Mouse (Mus musculus): ENCODE measurements at regions not wholly inside any gene's neighbourhood (a gene's known extent, or its start where the extent isn't known, plus 50 kb on each side); places are given as distances from the start of the nearest gene placed in this dataset.

DNA sequence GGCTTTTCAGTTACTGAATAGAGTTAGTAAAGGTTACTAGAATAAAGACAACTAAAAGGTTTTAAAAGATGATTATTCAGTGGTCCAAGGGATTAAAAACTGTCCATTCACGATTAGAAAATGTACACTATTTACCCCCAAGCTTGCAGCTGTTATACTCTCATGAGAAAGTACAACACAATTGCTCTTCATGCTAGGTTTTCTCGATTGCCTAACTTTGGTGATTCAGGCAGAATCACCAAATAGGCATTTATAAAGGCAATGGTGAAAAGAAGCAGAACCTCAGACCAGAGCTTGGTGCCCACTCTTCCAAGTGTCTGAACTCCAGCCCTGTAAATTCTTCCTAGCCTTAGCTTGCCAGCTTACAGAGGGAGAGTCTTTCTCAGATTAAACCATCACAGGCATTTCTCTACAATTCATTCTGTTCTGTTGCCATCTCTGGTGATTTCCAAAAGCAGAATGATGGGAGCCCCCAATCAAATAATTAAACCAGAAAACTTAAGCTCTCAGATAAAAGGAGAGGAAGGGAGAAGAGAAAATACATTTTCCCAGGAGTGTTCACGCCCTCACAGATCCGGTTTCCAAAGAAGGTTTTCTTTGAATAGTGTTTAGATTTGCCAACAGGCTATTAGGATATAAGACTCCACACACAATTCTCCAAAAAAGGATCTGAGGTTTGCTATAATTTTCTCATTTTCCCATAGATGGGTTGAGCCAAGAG, 657.0 kb downstream of the Slc22a22 start:
- no peak for DNase-seq

DNA sequence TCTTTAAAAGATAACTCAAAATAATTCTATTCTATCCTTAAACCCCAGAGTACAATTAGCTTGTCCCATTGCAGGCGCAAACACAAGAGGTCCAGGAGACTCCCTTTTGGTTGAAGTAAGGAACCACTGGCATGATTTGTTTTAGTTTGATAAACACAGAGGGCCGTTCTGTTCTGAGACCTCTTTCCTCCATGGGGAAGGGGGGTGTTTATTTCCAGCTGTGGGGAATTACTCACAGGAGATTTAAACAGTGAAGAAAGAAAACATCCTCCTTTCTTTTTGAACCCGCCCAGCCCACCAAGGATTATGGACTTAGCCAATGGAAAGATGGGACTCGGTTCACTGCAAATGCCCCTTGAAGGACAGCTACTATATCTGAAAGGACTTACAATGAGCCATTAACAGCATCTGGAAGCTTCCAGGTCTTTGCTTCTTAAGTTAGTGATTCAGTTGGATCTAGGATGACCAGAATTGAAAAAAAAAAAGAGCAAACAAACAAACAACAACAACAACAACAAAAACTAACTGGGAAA, 659.2 kb downstream of the Slc22a22 start:
- no peak for DNase-seq

DNA sequence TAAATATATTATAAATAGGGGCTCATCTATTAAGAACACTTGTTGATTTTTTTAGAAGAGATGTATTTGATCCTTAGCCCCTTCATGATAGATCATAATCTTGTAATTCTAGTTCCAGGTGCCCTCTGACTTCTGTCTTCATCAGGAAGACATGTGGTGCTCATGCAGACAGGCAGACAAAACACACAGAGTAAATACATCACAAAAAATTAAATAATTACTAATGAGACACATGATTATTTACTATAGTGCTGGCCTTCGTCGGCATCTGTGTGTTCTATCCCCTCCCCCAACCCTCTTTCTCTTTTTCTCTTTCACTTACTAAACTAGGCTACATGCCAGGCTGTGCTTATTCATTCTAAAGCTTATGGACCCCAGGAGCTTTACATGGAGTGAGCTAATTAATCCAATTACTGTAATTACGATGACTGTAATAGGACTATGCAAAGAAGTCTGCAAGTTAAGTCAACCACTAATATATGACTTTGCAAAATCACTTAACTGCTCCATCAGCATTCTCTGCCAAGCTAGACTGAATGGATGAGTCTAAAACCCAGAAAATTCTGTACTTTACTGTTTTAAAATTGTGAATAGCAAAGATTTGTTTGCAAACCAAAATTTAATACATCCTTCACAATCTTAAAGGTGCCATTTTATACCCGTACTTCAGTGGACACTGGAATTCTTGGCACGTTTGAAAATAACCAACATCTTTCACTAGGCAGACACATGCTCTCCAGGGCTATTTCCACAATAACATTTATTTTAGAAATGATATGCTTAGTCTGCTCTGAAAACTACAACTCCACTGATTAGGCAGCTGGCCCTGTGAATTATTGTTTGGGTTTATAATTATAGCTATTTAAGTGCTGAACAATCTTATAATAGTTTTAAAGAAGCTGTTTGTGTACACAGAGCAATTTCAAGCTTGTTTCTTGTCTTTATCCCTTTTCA, 659.9 kb downstream of the Slc22a22 start:
- no peak for DNase-seq

DNA sequence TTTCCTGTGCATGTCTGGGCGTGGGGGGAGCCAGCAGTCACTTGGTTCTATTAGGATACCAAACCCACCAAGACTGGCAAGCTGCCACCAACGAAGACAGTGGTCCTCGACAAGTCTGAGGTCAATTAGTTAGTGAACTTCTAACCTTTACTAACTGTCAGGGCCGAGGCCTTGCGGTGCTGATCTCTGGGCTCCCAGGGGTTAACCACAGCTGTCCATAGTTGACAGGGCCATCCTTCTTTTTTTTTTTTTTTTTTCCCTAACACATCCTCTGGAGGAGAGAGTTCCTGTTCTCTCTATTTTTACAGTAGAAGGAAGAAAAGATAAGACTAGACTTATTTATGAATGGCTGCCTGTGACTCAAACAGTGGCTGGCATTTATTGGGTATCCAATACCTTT, 663.5 kb downstream of the Slc22a22 start:
- no peak for DNase-seq

DNA sequence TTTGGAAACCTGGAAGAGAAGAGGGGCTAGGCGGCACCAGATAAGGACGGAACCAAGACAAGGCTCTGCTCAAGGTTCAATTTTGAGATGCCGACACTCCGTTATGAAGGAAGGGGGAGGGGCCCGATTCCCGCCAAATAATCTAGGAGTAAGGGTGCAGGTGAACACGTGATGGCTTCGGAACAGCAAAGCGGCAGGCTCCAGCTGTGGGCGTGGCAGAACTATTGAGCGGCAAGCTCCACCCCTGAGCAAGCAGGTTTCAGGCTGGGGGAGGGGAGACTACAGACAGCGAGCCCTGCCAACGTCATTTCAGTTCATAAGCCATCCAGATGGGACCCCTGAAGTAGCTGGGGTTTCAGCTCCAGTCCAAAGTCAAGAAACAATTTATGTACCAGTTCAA, 667.3 kb downstream of the Slc22a22 start:
- peak in 1 of 2 experiments; percentile 38 for DNase-seq

DNA sequence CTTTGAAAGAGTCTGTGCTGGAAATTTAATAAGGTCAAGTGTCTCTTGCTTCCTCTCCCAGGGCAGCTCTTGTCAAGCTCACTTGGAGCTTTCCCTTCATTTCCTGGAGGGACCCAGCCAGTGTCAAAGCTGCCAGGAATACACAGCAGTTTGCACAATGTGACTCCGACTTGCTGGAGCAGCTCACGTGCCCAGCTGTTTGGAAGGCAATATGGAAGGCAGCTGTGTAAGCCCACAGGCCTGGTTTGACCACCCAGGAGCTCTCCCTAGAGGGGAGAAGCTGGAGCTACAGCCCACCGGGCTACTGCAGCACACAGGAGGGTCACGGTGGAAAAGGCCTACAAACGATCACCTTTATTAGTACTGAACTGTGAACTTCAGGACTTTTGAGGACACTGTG, 669.8 kb downstream of the Slc22a22 start:
- DNase-seq: no peak

DNA sequence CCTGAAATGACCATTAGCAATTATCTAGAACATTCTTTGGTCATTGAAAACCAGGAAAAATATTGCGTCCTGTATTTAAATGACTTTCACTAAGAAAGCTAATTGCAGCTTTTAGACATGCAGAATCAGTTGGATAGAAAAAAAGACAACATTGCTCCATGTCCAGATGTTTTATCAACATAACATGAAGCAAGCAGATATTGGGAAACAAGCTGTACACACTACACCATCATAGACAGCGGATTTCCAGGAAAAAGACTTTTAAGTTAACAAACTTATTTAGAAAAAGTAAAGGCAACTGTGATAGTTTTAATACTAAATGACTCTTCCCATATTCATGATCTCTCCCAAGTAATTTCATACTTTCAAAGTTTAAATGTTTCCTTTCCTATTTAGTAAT, 675.5 kb downstream of the Slc22a22 start:
- DNase-seq: no peak

DNA sequence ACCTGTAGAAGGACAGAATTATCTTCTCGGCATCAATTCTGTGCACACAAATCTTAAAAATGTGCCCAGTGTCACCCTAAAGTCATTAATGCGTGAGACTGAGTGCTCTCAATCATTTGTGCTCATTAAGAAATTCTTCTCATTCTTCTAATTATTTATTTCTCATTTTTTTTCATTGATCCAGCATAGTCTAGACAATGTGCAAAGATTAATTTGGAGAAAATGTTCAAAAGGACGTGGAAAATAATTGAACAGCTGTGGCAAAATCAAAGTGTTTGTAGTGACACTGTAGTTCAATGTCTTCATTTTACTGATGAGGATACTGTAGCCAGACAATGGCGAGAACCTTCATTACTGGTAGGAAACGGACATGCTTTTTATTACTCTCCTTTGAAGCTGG, 702.0 kb downstream of the Slc22a22 start:
- no peak for DNase-seq

DNA sequence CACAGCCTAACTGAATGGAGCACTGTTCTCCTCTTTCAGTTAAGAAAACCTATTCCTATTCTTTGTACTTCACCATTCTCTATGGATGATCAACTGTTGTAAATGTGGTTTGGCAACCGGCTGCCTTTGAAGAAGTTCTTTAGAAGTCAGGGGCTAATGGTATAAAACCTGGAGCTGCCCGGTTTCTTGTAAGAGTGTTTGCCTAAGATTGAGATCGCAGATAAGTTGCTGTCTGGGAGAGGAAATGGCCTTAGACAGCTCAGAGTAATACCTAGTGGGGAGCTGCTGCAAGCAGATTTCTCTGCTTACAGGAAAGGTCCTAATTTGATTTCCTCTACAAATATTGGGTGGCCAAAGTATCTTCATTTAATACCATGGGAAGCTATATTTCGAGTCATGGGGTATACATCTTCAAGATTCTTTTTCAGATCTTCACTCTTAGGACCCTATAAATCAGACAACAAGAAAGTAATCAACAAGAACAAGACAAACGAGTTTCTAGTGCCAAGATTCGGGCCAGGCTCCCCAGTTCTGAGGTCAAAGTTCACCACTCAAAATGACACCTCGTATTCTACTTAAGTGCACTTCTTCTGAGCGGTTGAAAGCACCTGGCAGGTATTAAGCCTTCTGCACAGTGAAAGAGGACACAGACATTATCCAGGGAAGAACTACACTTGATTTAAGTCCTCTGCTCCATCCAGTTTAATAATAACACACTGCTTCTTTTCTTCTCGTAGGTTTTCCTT, 702.6 kb downstream of the Slc22a22 start:
- no peak for DNase-seq

DNA sequence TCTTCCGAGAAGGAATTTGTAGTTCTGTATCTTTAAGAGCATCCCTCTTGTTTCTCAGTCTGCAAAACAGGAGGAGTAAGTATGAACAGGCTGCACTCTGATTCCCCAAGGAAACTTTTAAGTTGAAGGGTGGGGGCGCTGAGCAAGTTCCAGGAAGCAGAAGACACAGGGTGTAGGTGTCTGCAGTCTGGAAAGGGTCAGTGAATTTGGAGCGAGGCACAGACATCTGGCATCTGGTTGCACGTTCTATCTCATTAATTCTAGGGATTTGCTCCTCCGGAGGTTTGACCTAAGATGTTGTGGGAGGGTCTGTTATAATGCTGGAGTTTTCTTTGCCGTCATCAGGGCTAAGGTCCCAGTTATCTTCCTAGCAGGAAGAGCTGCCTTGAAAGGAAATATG, 711.1 kb downstream of the Slc22a22 start:
- DNase-seq: no peak

DNA sequence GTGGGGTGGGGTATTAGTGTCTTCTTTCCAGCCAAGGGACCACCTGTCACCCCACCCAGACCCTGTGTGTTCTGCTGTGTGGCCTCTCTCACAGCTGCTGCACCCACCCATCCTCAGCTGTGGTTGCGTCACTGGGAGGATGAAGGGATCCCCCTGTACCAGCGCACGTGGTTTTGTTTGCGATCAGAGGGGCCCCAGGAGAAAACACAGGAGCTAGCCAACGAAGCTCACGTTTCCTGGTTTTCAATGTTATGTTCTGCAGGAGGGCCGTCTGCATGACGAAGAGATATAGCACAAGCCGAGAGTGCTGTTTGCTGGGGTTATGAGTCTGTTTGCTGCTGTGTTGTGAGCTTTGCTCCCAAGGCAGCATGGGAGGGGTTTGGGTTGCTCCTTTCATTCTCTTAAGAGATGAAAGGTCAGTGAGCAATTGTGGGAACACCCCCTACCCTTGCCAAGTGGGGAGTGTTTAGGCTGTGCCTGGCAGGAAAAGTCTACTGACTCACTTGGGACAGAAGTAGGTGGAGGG, 712.4 kb downstream of the Slc22a22 start:
- peak; percentile 52 to 74 for DNase-seq

DNA sequence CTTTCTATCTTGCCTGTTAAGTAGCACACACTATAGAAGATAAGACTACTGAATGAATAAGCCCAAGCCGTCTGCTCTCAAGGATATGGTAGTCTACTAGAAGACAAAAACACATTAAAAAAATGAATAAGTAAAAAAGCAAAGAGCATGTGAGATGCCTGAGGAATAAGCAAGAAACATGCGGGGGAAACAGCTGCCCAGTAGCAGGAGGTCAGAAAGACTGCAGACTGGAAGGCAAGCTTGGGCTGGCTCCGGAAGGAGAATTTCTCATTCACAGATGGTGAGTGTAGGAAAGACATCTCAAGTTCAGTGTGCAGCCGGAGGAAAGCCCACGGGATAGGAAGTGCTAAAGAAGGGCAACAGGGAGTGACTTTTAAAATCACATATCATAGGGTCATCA, 713.4 kb downstream of the Slc22a22 start:
- DNase-seq: no peak

DNA sequence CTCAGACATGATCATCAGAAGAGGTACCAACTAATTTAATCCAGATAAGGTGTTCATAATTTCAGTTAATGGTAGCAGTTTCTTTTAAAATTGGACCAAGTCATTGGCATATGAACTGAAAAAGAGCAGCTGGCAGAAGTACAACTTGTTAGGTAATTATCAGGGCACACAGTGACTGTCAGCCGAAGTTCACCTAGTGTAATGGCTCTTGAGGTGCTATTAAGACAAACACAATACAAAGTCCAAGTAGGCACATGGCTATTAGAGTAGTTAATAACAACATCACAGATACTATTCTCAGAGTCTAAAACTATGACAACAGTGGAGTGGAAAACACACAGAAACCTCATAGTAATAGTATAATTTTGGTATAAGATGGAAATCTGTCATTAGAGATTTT, 730.7 kb downstream of the Slc22a22 start:
- no peak for DNase-seq

DNA sequence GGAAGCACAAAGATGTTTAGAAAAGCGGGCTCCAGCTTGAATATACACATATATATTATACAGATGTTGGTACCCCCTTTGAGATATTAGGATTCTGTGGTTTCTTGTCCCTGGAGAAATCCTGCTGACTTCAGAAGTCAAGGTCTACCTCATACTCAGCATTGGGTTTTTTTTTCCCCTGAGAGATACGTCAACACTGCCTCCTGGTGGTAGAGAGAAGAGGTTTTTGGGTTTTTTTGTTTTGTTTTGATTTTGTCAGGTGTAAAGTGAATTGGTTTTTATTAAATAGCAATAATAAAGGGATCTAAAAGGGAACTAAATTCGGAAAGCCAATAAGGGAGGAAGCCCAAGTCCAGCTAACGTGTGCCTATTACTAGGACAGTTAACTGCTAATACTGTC, 732.5 kb downstream of the Slc22a22 start:
- peak in 1 of 2 experiments; percentile 4 for DNase-seq
